Mouse (Mus musculus) left cerebral cortex, adult 8-10 months (tissue): ENCODE data around the gene Avil. TPM values are rescaled to one million over a fixed set of nuclear protein-coding genes. Genes with fewer than 3 reads are reported as not detected.

Source experiments
- DNase-seq, 2 experiments: peaks; one replicate each; pipeline ENCODE4 v3.0.0; 2022; ENCODE audit warnings: low spot score in 2 of 2
- total RNA-seq, 4 experiments: library from RNA; stranded (reverse); gene quantifications; 2 replicates each; pipeline ENCODE4 v1.2.4; 2022

Avil gene
- total RNA-seq, 4 experiments from 2014 or later, result 0.13 to 0.21 (median 0.17) TPM

DNA sequence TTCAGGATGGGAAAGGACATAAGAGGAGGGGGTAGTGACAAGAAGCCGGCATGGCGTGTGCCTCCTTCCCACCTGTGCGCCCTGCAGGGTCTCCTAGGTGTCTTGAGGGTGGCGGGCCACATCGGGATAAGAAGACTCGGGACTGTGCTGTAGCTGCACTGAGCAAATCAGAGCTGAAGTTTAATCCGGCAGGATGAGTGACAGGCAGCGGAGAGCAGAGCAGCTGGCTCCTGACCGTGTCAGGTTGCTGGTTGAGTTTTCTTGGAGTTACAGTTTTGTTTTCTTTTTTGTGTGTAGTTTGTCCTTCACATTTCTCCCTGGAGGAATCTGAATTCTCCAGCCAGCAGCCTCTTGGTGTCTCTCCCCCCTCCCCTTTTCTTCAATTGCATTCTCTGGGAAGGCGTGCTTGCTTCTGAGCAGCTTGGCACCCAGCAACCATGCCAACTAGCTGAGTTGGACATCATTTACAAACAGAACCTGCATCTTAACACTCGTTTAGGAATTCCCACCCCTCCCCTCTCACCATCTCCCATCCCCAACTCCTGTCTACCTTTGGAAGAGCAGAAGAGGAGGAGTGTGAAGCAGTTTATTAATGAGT lies 19.5 kb upstream of the Avil start:
- DNase-seq, result no peak

GRCm38 (mm10) chr10:126981746-126982145 lies 18.8 kb upstream of the Avil start:
- no peak for DNase-seq

- no peak for DNase-seq
These were observed 17.2 kb upstream of the Avil start for GRCm38 (mm10) chr10:126983193-126983725.

DNA sequence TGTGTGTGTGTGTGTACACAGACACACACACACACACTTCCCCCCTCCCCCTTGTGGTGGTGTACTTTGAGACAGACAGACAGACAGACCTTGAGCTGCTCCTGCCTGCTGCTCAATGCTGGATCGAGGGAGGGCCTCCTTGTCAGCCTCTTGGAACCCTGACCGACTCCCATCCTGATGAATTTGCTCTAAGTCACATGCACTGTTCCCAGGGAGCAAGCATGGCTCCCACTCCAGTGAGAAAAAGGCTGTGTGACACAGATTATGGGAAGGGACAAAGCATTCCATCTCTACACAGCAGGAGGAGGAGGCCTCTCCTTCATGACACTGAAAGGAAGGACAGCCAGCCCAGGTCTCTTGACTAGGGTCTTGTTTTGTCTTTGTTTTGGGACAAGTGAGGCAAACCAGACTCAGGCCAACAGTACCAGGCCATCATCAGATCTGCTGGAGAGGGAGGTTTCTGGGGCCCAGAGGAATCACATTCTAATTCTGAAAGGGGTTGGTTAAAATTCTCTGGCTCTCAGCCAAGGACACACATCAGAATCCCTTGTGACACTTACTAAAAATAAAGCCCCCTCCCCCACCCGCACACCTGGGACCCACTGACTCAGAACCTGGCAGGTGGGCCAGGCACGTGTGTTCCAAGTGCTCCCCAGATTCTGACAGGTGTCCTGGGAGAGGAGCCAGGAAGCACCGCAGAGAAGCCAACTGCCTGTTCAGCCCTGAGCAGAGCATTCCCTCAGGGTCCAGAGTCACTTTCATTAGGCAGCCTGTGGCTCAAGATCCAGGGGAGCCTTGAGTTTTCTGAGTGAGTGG lies 16.1 kb upstream of the Avil start:
- no peak for DNase-seq

- DNase-seq, result no peak
These were observed 15.4 kb upstream of the Avil start for GRCm38 (mm10) chr10:126985127-126985526.

DNA sequence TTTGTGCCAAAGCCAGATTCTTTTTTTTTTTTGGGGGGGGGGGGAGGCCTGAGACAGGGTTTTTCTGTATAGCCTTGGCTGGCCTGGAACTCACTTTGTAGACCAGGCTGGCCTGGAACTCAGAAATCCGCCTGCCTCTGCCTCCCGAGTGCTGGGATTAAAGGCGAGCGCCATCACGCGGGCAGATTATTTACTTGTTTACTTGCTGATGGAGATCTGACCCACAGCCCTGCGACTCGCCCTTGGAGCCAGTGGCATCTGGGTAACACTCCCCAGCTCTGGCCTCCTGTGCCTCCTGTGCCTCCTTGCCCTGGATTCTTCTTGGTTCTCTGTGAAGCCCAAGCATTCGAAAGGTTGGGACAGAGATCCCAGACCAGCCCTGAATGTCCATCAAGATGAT lies 14.9 kb upstream of the Avil start:
- DNase-seq, result no peak

- DNase-seq, result peak in 1 of 2 experiments; percentile 71
These were observed 14.0 kb upstream of the Avil start for GRCm38 (mm10) chr10:126986541-126986961.

GRCm38 (mm10) chr10:126987183-126988118 lies 13.1 kb upstream of the Avil start:
- DNase-seq, result no peak

- no peak for DNase-seq
These were observed 11.9 kb upstream of the Avil start for GRCm38 (mm10) chr10:126988513-126989165.

DNA sequence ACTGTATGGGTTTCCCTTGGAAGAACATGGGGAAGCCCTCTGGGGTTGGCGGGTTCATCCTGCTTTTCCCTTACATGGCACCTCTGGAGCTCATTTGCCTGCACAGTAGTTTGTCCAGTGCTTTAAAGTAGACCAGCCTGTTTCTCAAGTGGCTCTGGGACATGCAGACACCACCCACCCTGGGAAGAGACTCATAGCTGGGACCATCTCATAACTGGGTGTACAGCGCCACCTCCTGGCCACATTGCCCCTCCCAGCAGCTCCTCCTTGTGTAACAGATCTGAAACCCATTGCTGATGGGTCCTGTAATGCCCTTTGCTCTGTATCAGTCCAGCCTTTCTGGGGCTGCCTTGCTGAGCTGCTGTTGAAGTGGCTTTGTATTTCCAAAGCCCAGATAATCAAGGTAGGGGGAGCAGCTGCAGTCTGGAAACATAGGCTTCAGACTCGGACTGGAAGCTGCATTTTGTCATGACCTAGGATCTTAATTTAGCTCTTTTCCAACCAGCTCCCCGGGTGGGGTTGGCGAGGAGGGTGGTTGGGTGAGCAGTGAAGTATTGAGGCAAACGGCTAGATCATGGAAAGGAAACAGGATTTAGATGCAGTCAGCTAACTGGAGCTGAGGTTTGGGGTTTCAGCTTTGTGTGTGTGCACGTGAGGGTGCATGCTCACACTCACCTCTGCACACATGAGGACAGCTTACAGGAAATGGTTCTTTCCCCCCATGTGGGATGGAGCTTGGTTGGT lies 10.0 kb upstream of the Avil start:
- DNase-seq, result peak; percentile 60 to 78

DNA sequence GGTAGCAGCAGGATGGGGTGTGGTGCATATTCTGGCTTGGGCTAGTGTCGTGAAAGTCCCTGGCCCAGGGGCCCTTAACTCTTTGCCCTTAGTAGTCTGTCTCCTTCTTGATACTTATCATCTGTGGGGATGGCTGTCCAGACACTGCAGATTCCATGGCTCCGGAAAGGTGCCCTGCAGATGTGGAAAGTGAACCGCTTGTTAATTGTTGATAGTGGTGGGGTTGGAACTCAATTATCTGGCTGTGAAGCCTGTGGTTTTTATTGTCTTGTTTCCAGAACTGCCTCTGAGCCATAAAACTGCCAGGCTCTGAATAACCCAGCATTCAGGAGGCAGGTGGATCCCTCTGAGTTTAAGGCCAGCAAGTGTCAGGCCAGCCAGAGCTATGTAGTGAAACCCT lies 8.8 kb upstream of the Avil start:
- no peak for DNase-seq

DNA sequence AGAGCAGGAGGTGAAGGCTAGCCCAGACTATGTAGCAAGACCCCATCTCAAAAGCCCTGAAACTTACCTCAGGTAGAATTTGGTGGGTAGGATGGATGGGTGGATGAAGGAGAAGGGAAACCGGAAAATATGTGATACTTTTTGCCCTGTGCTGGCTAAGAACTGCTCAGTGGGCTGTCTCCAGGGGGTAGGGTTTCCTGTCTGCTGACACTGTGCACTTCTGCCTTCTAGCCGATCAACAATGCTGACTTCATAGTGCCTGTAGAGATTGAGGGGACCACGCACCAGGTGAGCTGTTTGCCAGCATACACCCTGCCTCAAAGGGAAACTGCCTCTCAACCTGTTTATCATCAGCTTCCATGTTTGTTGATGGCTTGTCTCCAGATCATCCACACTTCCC lies 6.9 kb upstream of the Avil start:
- no peak for DNase-seq

DNA sequence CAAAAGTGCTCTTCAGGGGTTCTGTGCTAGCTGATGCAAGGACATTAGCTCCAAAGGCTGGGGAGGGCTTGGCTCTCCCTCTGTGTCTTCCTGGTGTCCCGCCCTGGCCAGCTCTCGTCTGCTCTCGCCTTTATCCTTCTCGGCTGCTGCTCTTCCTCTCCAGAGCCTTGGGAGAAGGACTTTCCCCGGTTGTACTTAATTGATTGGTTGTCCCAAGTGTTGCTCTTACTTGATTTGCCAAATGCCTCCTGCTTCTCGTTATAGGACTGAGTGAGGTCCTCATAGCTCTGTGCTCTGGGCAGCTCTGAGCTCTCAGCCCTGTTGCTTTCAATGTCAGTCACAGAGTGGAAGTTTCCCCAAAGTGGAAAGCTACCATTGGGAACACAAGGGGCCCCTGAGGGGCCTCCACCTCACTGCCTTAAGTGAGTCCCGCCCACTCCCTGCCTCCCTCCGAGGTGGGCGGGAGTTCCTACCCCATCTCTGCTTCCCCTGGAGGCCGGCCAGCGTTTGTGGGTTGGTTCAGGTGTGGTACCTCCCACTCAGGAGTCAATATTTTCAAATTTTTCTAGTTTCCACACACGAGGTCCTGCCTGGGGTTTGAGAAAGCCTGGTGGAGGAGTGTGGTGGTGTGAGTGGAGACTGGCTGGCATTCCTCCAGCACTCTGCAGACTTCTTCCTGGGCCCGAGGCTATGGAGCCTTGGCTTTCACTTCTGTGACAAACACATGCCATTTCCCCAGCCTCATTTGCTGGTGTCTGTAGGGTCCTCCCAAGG lies 3.0 kb upstream of the Avil start:
- DNase-seq, result no peak

DNA sequence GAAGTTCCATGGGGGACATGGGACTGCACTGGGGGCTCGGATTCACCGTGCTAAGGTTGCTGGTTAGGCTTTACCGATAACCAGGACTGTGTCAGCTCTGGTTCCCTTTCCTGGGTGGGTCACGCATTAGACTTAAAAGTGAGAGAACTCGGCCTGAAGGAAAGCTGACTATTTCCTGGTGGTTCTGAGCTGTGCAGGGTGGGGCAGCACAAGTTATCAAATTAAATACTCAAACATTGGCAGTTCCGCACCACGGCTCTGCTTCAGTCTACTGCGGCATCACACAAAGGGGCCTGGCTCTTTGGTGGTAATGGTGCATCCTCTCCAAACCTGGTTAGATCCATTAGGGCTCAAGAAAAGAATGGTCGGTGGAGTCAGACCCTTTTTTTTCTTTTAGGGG lies 788 bp downstream of the Avil start:
- no peak for DNase-seq

- no peak for DNase-seq
These were observed 1.5 kb downstream of the Avil start for GRCm38 (mm10) chr10:127002056-127002455.

DNA sequence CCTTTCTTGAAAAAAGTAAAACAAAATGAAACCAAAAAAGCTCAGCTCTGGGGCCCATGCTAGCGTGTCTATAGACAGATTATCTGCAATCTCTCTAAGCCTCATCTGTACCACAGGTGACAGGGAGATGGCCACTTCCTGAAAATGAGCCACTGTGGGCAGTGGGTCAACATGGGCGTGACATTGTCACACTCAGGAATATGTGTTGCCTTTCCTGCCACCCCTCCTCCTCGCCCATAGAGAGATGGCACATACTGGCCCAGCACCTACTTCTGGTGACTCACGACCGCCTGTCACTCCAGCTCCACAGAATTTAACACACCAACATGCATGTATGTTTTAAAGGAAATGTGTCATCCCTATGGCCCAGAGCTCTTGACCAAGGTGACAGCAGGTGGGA lies 2.3 kb downstream of the Avil start:
- no peak for DNase-seq

DNA sequence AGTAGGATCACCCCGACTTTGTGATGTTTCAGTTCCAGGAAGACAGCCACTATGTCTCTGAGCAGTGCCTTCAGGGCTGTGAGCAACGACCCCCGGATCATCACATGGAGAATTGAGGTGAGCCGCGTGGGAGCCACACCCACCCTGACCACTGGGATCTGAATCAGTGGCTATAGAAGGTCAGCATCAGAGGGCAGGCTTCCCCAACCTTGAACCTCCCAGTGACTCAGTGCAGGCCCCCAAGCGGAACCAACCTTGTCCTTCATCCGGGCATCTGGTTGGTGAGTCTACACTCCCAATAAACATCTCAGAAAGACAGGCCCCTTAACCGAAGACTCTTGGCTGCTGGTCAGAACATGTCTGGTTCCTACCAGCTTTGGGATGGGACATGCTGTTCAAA lies 2.8 kb downstream of the Avil start:
- no peak for DNase-seq

DNA sequence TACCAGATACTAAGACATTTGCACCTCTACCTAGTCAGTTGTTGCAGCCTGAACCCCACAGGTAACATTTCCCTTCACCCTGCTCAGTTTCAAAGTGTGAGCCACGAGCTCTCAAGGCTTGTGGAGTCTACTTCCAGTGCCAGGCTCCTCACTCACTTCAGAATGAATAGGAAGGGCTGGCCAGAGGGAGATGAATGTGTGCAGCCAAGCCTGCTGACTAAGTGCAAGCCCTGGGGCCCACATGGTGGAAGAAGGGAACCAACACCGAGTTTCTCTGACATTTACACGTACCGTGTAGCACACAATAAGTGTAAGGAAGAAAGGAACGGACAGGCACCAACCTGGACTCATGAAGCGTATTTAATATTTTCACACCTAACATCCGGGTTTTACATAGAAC lies 3.3 kb downstream of the Avil start:
- DNase-seq, result no peak

GRCm38 (mm10) chr10:127016488-127016887 lies 16.0 kb downstream of the Avil start:
- no peak for DNase-seq

DNA sequence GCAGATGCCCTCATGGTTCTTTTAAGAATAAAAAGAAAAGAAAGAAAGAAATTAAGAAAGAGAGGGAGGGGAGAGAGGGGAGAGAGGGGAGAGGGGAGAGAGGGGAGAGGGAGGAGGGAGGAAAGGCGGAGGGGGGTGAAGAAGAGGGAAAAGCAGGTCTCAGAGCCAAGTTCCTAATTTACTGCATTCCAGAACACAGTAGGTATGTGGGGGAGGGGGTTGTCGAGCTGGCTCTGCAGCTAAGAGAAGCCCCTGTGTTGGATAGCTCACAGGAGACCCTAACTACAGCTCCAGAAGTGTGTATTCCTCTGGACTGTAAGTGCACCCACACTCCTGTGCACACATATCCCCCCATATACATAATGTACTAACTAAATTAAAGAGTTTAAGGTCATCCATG lies 16.6 kb downstream of the Avil start:
- DNase-seq, result no peak
